Mouse (Mus musculus) erythroblast, embryonic 14.5 days (primary cell): ENCODE results near the gene Pde7b.

Experiments
- GATA1 ChIP-seq: IDR thresholded peaks from 2 replicates; pipeline ENCODE4 v1.6.1; 2012; ENCODE audit warnings: low read length, inconsistent platforms, mixed read lengths
- TAL1 ChIP-seq: IDR thresholded peaks from 3 replicates; pipeline ENCODE4 v1.6.1; 2012; ENCODE audit warnings: low read length, inconsistent platforms, mixed read lengths

- TF ChIP-seq TAL1: no peak
- TF ChIP-seq GATA1: no peak
Observed at GRCm38 (mm10) chr10:20518529-20518889, 206.4 kb downstream of the Pde7b start.
